Mouse (Mus musculus) CD8-positive naive resting alpha-beta T cell, adult 2 months (primary cell): ENCODE data around the gene Hpcal1.
"Not testable (repeated sequence)": the region's sequence is repeated elsewhere in the genome, so short reads cannot be mapped to it uniquely, and the experiment has no call there.

Experiments used
- DNase-seq, 2 experiments: peaks; one replicate each; pipeline ENCODE4 v3.0.0; 2022; ENCODE audit warnings: low read depth in 2 of 2, low spot score in 2 of 2

Gene Hpcal1

DNA sequence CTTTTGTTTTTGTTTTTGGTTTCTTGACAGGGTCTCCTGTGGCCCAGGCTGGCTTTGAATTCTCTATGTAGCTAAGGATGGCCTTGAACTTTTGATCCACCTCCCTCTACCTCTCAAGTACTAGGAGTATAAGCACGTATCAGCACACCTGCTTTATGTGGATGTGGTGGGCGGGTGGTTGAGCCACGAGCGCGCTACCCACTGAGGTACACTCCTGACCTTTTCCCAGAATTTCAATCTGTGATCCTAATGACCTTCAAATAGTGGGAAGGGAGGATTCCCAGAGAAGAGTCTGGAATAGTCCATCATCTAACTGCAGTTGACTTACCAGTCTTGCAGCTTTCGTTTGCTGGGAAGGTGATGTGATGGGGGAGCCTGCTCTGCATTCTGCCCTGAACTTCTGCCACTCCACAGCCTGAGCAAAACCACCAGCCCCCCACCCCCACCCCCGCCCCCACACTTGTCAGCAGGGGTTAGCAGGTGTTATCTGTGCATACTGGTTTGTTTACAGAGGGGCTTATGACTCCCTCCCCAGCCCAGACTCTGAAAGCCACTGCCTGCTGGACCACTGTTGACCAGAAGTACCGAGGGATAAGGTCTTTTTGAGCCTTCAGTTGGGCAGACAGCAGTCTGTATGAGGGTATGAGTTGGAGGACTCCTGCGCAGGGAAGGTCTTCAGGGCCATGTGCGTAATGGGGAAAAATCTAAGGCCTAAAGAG is 46.4 kb downstream of the Hpcal1 start:
- no peak for DNase-seq

DNA sequence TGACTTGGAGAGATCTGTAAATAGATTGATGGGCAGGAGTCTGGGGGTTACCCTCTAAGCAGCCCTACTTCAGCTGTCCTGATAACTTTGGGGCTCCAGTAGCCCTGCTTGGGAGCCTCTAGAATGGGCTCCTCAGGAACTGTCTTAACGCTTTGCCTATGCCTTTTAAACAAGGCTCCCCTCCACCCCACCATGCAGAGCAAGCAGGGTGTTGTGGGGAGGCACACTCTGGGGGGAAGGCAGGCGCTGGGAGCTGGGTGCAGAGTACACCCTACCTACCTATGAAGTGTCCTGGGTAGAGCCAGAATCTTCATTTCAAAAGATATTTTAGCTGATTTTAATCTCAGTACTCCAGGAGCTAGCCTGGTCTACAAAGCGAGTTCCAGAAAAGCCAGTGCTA is 47.2 kb downstream of the Hpcal1 start:
- DNase-seq: no peak

DNA sequence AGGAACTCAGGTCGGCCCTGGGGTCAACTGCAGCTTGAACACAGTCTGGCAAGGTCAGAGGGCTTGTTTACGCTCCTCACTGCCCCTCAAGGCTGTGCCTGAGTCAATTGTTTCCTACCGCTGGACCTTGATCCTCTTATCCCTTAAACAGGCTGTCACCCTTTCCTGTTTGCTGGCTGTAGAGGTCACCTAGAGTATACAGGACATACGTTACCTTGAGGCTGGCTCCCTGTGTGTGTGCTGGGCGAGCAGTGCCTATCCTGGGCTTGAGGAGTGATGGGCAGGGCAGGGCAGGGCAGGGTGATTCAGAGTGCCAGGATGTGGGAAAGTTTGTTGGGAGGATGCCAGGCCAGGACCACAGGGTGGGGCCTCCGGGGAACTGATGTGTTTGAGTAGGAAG is 47.8 kb downstream of the Hpcal1 start:
- DNase-seq: no peak

DNA sequence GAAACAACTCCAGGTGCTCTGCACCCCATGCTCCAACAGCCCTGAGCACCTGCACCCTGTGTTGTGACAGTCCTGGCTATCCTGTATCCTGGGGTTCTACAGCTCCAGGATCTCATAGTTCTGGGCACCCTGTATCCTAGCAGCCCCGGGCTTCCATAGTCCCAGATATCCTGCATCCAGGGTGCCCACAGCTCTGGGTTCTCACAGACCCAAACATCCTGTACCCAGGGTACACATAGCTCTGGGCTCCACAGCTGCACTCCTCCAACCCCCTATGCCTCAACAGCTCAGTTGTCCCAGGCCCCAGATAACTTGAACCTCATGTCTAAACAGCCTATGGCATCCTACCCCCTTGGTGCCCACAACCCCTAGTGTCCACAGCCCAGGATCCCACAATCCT is 49.6 kb downstream of the Hpcal1 start:
- no peak for DNase-seq

DNA sequence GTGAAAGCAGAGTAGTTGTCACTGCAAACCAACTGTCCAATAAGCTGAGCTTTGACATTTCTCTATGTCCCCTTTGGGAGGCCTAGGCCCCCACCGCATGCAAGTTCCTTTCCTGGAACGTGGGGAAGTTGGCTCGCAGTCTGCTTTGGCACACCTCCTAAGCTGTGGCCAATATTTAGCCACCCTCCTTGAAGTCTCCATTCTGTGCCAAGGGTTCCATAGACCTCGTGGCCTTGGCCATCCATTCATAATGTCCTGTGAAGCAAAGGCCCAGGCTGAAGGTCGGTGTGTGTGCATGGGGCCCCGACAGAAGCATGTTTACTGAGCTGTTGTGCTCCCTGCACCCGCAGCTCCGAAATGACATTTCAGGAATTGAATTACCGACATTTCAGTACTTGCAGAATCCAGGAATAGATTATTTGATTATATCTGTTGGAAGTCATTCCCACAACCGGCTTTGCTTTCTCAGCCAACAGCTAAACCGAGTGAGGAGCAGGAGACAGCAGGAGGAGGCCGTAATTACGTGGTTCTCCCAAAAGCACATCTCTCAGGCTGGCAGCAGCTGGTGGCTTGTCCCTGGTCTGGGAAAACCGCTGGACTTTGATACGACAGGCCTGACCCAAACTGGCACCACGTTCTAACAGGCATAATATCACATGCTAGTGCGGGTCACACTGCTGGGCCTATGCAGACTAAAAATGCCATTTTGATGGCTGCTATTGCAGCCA is 51.1 kb downstream of the Hpcal1 start:
- DNase-seq: no peak

DNA sequence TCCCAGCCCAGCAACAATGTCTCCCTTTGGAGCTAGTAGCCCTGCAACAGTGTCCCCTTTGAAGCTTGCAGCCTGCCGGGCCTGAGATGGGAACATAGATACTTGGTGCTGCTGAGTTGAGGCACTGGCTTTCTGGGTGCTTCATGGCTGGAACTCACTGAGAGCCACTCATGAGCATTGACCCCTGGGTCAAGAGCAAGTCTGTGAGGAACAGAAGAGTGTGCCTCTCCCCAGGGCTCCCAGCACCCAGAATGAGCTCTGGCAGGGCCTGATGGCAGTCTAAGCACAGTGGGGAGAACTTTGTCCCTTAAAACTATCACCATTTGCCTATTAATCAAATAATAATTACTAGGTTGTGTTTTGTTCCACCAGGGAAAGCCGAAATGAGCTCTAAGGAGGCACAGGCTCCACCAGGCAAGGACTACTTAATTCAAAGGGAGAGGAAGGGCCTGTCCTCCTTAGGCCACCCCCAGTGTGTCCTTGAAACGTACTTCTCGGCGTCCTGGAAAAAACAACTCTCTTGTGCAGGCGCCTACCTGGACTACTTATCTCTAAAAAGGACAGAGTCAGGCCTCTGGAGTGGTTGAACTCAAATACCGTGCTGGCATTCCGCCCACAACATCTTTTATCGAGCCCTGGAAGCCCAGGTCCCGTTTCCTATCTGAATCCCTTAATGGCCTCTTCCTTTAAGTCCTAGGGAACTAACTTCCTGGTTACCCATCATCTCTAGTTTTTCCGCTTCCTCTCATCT is 52.1 kb downstream of the Hpcal1 start:
- no peak for DNase-seq

DNA sequence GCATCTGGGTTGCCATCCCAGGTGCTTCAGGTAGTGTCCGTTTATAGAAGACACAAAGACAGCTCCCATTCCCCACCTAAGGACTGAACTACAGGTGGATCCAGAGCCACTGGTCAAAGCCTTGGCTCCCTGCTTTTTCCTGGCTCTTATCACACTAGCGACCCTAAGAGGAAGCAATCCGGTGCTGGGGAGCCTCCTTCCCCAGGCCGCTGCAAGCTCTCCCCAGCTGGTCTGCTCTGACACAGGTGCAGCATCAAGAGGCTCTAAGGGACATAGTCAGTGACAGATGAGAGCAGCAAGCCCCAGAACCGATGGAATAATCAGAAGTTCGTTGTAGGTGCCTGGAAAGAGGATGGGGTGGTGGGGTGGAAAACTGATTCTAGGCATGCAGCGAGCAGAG is 54.8 kb downstream of the Hpcal1 start:
- no peak for DNase-seq

DNA sequence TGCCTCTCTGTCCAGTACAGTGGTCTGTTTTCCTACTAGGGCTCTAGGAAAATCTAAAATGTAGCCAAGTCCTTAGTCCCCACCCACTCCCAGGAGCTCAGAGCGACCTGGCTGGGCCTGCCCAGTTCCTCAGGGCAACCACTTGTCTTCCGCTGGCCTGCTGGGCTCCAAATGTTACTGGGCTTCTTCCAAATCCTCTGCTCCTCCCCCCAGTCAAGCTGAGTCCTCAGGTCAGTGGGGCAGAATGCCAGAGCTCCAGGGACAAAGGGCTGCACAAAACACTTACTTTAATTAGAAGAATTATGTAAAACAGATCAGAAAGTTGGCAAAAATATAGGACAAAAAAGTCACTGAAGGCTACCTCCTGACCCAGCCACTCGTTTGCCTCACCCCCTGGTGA is 56.1 kb downstream of the Hpcal1 start:
- no peak for DNase-seq

DNA sequence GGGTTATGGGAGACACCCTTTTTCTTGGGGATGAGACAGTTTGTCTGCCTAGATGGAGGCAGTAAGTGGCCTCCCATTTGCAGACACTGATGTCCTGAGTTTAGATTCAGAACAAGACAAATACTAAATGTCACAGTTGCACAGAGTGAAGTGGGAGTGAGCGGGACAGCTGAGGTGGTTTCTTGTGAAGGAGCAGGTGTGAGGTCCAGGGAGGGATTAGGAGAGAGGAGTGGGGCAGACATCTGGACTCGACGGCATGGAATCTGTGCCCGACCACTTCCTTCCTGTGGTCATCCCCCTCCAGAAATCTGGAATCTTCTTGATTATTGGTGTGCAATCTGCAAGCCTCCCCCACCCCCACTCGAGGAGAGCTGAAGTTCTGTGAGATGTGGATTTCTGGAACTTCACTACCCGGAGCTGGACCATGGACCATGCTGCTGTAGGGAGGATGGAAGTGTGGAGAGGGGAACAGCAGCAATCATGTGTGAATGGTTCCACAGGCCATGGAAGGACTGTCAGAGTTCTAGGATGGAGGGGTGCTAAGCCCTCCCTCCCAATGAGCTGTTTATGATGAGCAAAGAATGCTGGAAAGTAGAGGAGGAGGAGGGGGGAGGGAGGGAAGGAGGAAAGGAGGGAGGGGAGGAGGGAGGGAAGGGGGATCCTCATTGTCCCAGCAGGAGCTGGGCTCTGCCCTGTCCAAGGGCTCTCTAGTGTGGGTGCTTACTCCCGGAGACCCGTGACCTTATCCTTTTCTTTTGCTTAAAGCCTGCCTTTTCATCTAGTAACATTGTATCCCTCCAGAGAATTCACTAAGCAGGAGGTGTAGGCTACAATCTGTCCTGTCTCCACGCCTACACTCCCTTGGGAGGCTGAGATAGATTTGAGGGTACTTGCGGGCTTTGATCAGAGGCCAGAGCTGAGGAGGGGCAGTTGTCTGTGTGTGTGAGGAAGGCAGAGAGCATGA is 56.8 kb downstream of the Hpcal1 start:
- no peak for DNase-seq

DNA sequence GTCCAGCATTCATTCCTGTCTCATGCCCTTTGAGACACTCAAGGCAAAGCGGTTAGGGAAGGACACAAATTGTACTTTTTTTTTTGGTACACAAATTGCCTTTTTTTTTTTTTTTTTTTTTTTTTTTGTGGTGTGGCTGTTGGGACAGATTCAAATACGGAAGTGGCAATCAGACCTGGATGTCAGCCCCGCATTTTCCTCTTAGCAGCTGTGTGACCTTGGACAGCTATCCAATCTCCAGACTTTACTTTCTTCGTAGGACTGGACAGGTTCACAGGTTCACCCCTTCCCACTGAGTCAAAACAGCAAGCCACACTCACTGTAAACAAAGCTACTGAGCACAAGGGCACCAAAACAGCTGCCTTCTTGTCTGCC is 57.5 kb downstream of the Hpcal1 start:
- no peak for DNase-seq

DNA sequence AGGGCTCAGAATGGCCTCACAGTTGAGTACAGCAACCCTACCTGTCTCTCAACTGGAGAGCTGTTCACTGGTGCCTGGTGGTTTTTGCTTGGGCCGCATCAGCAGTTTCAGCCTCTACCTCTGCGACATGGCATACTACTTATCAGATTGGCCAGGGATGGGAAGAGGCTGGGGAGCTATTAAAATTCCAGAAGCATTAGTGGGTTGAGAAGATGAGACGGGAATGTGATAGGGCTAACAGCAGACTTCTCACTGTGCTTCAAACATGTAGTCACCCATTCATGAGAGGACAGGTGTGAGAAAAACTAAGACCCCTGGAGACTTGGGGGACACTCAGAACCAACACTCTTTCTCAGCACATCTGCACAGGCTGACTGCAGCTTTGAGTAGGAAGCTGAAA is 59.1 kb downstream of the Hpcal1 start:
- DNase-seq: no peak

DNA sequence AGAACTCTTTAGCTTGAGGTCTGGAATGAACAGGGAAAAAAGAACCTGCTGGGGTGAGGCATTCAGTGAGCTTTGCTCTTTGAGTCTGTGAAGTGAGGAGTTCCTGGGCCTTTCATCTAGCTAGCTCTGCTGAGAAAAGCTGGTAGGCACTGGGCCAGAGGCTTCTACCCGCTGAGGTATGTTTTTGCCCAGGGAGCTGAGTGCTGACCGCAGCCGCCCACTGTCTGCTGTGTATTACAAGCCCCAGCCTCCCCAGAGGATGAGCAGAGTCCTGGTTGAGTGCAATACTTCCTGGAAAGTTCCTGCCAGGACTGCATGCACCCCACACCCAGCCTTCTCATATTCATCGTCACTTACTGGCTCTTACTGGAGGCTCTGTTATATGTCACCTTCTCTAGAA is 59.8 kb downstream of the Hpcal1 start:
- DNase-seq: no peak

DNA sequence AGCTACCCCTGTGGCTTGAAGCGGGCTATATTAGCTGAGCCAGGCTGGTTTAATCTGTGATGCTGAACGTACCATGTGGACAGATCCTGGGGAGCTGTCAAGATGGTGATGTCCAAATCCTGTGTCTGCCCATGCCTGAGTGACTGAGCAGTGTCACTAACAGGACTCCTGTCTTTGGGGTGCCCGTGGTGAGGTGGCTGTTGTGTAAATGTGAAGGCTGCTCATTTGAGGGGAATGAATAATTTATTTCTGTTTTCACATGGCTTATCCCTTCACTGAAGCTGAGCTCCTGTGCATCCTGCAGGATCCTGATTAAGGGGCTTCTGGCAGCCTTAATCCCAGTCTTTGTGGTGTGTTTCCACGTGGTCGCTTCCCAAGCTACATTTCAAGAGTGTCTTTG is 62.2 kb downstream of the Hpcal1 start:
- no peak for DNase-seq

DNA sequence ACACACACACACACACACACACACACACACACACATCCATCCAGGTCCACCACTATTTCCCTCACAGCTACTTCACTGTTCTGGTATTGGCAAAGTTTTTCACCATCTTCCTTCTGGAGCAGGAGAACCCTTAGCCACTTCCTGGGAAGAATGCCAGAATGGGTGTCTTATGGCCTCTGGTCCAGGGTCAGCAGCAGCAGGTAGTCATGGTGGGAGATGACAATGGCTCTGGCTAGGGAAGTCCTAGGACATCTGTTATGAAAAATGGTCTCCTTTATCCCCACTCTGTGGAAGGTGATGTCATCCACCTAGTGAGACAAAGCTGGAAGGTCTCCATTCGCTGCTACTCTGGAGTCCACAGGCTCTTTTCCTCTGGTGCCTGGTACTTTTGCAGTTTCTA is 64.1 kb downstream of the Hpcal1 start:
- DNase-seq: no peak

DNA sequence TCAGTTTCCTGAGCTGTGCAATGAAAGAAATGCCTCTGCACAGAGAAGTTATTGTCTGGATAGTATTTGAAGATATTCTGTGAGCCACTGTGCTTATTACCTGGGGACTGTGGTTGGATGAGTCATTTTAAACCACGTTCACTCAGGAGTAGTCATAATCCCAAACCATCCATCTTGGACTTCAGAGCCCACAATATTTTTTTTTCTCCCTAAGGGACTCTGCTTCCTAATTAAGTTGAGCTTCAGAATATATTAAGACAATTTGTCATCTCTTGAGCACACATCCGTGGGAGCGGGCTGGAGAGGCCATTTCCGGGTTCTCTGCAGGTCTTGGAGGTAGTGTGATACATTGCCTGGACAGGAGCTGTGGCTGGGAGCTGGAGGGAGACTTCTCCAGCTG is 66.2 kb downstream of the Hpcal1 start:
- DNase-seq: no peak

DNA sequence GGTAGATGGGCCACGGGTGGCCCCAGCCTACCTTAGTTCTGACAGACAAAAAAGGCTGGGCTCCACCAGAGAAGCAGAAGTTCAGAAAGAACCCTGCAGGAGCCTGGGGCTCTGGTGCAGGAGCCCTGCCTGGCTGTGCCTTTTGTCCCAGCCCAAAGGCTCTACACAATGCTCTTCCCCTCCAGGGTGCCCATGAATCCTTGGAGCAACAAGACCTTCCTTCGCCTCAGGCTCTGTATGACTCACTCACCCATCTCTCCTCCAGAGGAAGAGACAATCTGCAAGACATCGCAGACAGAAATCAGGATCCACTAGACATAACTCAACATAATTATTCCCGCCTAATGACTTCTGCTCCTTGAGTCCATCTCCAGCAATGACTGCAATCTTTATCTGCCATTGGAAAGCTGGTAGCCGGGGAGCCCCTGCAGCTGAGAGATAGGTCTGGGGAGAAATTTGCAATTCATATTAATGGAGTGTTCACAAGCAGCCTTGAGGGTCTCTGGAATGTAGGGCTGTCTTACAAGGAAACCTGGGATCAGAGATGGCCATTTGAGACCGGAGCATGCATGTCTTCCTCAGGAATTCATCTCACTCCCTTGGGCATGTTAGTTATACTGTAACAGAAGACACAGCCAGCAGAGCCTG is 71.8 kb downstream of the Hpcal1 start:
- DNase-seq: no peak

DNA sequence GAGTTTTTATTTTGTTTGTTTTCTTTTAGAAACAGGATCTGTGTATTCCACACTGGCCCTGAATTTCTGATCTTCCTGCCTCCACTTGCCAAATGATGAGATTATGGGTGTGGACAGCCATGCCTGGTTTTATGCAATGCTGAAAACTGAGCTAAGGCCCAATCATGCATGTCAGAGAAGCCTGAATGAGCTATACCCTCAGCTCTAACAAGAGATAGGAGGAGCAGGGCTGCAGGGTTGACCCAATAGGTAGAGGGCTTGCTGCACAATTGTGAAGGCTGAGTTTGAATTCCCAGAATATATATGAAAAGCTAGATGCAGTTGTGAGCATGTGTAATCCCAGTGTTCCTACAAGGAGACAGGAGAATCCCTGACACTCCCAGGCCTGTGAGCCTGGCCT is 72.4 kb downstream of the Hpcal1 start:
- no peak for DNase-seq

DNA sequence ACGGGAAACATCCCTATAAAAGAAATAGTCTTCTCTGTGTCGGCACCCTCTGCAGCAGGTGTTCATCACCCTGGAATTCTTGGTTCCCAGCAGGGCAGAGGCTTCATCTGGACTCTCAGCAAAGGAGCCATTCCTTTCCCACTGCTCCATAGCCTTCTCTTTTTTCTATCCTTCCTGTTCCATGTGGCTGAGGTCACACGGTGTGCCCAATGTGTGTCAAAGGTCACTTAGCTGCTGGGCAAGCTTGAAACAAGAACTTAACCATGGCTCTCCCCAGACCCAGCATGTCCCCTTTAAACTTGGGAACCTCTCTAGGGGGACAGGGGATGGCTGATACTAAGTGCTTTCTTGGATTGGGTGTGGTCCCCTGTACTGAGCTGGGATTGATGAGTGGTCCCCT is 73.3 kb downstream of the Hpcal1 start:
- DNase-seq: no peak

DNA sequence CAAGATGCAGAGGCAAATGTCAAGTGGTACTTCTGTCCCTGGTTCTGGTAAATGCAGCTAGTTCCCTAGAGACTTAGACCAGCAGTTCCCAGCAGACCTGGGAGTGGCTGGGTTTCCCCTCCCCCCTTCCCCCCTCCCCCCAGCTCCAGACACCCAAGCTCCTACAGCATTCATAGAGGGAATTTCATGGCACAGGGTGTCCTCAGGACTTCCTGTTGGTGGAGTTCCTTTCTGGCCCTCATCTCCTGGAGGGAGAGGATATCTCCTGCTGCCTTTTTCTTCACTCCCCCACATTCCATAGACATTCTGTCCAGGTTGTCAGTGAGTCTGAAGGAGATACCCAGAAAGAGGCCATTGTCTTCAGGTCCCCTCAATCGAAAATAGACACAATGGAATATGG is 76.9 kb downstream of the Hpcal1 start:
- DNase-seq: not testable (repeated sequence)

DNA sequence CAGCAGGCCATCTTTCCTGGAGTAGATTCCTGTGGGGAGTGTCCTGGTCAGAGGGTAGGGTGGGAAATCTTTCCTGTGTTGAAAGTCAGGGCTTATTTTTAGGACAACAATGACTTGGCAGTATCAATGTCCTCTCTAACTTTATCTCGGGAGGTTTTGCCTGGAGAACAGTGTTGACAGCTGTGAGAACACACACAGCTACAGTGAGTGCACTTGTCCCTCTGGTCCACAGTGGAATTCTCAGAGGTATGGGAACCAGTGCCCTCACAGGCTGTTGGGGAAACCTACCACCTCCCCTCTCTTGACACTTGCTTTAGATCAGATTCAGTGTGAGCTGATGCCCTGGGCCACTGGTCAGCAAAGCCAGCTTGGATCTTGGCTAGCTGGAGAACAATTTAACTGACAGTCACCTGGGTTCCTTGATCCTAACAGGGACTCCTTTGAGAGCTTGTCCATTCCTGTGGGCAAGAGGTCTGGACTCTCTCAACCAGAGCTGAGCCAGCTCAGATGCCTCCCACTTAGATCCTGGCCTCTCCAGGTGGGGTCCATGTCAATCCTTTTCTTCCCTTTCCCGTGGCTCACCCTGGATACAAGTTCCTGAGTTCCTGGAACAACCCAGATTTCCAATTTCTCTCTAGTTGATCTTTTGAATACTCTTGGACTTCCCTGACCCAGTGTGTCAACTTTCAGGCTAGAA is 79.0 kb downstream of the Hpcal1 start:
- DNase-seq: no peak
